Mouse (Mus musculus) testis, adult 2 months (tissue): ENCODE measurements at regions not wholly inside any gene's neighbourhood (a gene's known extent, or its start where the extent isn't known, plus 50 kb on each side); places are given as distances from the start of the nearest gene placed in this dataset.

Source experiments
- H3K27ac ChIP-seq: fragments of 200-500 bp; 2 replicates; pipeline ENCODE4 v1.5.1; 2012; ENCODE audit warnings: low read depth, low read length; ENCODE audit not compliant: control insufficient read depth, insufficient read depth
- H3K27me3 ChIP-seq: fragments of 200-500 bp; 2 replicates; pipeline ENCODE4 v1.6.1; 2012; ENCODE audit warnings: mild to moderate bottlenecking, low read length, moderate library complexity; ENCODE audit not compliant: control insufficient read depth, insufficient read depth
- H3K36me3 ChIP-seq: fragments of 200-500 bp; 2 replicates; pipeline ENCODE4 v1.6.1; 2012; ENCODE audit warnings: mild to moderate bottlenecking, low read length; ENCODE audit not compliant: control insufficient read depth, insufficient read depth
- H3K4me1 ChIP-seq: fragments of 200-500 bp; 2 replicates; pipeline ENCODE4 v1.6.1; 2012; ENCODE audit warnings: low read length; ENCODE audit not compliant: control insufficient read depth, insufficient read depth
- H3K4me3 ChIP-seq: fragments of 200-500 bp; 2 replicates; pipeline ENCODE4 v1.5.1; 2012; ENCODE audit warnings: low read depth, mild to moderate bottlenecking, low read length, moderate library complexity, mixed read lengths; ENCODE audit not compliant: control insufficient read depth
- CTCF ChIP-seq: fragments of 200-500 bp; IDR thresholded peaks from 2 replicates; pipeline ENCODE4 v1.5.1; 2012; ENCODE audit warnings: low read depth, mild to moderate bottlenecking, inconsistent platforms, low read length, moderate library complexity; ENCODE audit not compliant: control insufficient read depth, insufficient read depth, insufficient replicate concordance
- POLR2A ChIP-seq: fragments of 200-500 bp; IDR thresholded peaks from 2 replicates; pipeline ENCODE4 v1.6.1; 2012; ENCODE audit warnings: low read depth, mild to moderate bottlenecking, inconsistent platforms, low read length, moderate library complexity; ENCODE audit not compliant: control insufficient read depth

- no peak overlapping the region for H3K4me3 ChIP-seq
- TF ChIP-seq POLR2A: no peak
- TF ChIP-seq CTCF: no peak
- no peaks in the 10 kb centered on the region for H3K36me3 ChIP-seq
- H3K27me3 ChIP-seq: no peaks in the 10 kb centered on the region
- H3K27ac ChIP-seq: no peak overlapping the region
- peaks cover 4% of the 10 kb centered on the region for H3K4me1 ChIP-seq
These were observed 110.3 kb upstream of the Nebl start for GRCm38 (mm10) chr2:17841546-17841945.

GRCm38 (mm10) chr2:17840941-17841498, 109.8 kb upstream of the Nebl start:
- Histone ChIP-seq H3K27me3 (no peaks in the 10 kb centered on the region), H3K4me3 (no peak overlapping the region), H3K36me3 (no peaks in the 10 kb centered on the region), H3K4me1 (peaks cover 4% of the 10 kb centered on the region), H3K27ac (no peak overlapping the region)
- TF ChIP-seq CTCF (no peak), POLR2A (no peak)

GRCm38 (mm10) chr2:17839649-17840048, 108.4 kb upstream of the Nebl start:
- Histone ChIP-seq H3K4me3 (no peak overlapping the region), H3K4me1 (peaks cover 4% of the 10 kb centered on the region), H3K36me3 (no peaks in the 10 kb centered on the region), H3K27ac (no peak overlapping the region; the same call in 1 of the 2 replicates), H3K27me3 (no peaks in the 10 kb centered on the region)
- TF ChIP-seq POLR2A (no peak), CTCF (no peak)

GRCm38 (mm10) chr2:17838859-17839581, 107.8 kb upstream of the Nebl start:
- Histone ChIP-seq H3K27ac (no peak overlapping the region), H3K27me3 (no peaks in the 10 kb centered on the region), H3K36me3 (no peaks in the 10 kb centered on the region), H3K4me3 (no peak overlapping the region), H3K4me1 (peaks cover 4% of the 10 kb centered on the region)
- TF ChIP-seq CTCF (no peak), POLR2A (no peak)

- Histone ChIP-seq H3K27me3 (no peaks in the 10 kb centered on the region), H3K36me3 (no peaks in the 10 kb centered on the region), H3K27ac (no peak overlapping the region), H3K4me3 (no peak overlapping the region), H3K4me1 (peaks cover 4% of the 10 kb centered on the region)
- TF ChIP-seq POLR2A (no peak), CTCF (no peak)
These were observed 107.1 kb upstream of the Nebl start for GRCm38 (mm10) chr2:17838381-17838680.

- TF ChIP-seq POLR2A: no peak
- no peak for TF ChIP-seq CTCF
- Histone ChIP-seq H3K36me3 (no peaks in the 10 kb centered on the region), H3K27ac (no peak overlapping the region), H3K27me3 (no peaks in the 10 kb centered on the region), H3K4me1 (peaks cover 4% of the 10 kb centered on the region), H3K4me3 (no peak overlapping the region)
These were observed 106.5 kb upstream of the Nebl start for GRCm38 (mm10) chr2:17837541-17838380.

- H3K27ac ChIP-seq: no peak overlapping the region
- no peaks in the 10 kb centered on the region for H3K27me3 ChIP-seq
- H3K4me1 ChIP-seq: no peaks in the 10 kb centered on the region
- TF ChIP-seq CTCF: no peak
- TF ChIP-seq POLR2A: no peak
- no peak overlapping the region for H3K4me3 ChIP-seq
- no peaks in the 10 kb centered on the region for H3K36me3 ChIP-seq
These were observed 101.5 kb upstream of the Nebl start for GRCm38 (mm10) chr2:17832726-17833125.
